Mouse (Mus musculus): ENCODE data around the gene Dpagt1.
"Not testable (repeated sequence)": the region's sequence is repeated elsewhere in the genome, so short reads cannot be mapped to it uniquely, and the experiment has no call there.

Gene Dpagt1

GRCm38 (mm10) chr9:44325768-44326370, at the start of gene Dpagt1:
Dpagt1 (plus strand) TSS chr9:44326019.
- DNase-seq (ENCODE audit: low read depth, low spot score), result no peak

- DNase-seq (ENCODE audit: low read depth, low spot score), result no peak
Measured at GRCm38 (mm10) chr9:44283183-44283582, 42.6 kb upstream of the Dpagt1 start.

- no peak for DNase-seq (ENCODE audit: low read depth, low spot score)
Measured at GRCm38 (mm10) chr9:44286256-44286850, 39.5 kb upstream of the Dpagt1 start.

GRCm38 (mm10) chr9:44287003-44287400, 38.8 kb upstream of the Dpagt1 start:
- DNase-seq (ENCODE audit: low read depth, low spot score), result no peak

- no peak for DNase-seq (ENCODE audit: low read depth, low spot score)
Measured at GRCm38 (mm10) chr9:44287401-44288075, 38.3 kb upstream of the Dpagt1 start.

GRCm38 (mm10) chr9:44288076-44288958, 37.5 kb upstream of the Dpagt1 start, which contains the start of gene Abcg4:
Abcg4 (minus strand) TSS chr9:44288615.
- no peak for DNase-seq (ENCODE audit: low read depth, low spot score)

GRCm38 (mm10) chr9:44288959-44289291, 36.9 kb upstream of the Dpagt1 start:
- no peak for DNase-seq (ENCODE audit: low read depth, low spot score)

GRCm38 (mm10) chr9:44292490-44292889, 33.3 kb upstream of the Dpagt1 start:
- DNase-seq (ENCODE audit: low read depth, low spot score), result no peak

GRCm38 (mm10) chr9:44300001-44300400, 25.8 kb upstream of the Dpagt1 start:
- not testable (repeated sequence) for DNase-seq (ENCODE audit: low read depth, low spot score)

- peak; percentile 99 for DNase-seq (ENCODE audit: low read depth, low spot score)
Measured at GRCm38 (mm10) chr9:44305466-44306079, 20.2 kb upstream of the Dpagt1 start, which contains the start of gene Hinfp. Hinfp (minus strand) TSS chr9:44305671.

- DNase-seq (ENCODE audit: low read depth, low spot score), result no peak
Measured at GRCm38 (mm10) chr9:44306532-44306931, 19.3 kb upstream of the Dpagt1 start.

- no peak for DNase-seq (ENCODE audit: low read depth, low spot score)
Measured at GRCm38 (mm10) chr9:44307248-44307647, 18.6 kb upstream of the Dpagt1 start.

GRCm38 (mm10) chr9:44309756-44310155, 16.1 kb upstream of the Dpagt1 start:
- DNase-seq (ENCODE audit: low read depth, low spot score), result no peak

- no peak for DNase-seq (ENCODE audit: low read depth, low spot score)
Measured at GRCm38 (mm10) chr9:44310750-44311135, 15.1 kb upstream of the Dpagt1 start.

GRCm38 (mm10) chr9:44311136-44312134, 14.4 kb upstream of the Dpagt1 start:
- DNase-seq (ENCODE audit: low read depth, low spot score), result no peak

GRCm38 (mm10) chr9:44313476-44314256, 12.2 kb upstream of the Dpagt1 start:
- no peak for DNase-seq (ENCODE audit: low read depth, low spot score)

- DNase-seq (ENCODE audit: low read depth, low spot score), result no peak
Measured at GRCm38 (mm10) chr9:44314257-44314547, 11.6 kb upstream of the Dpagt1 start.

GRCm38 (mm10) chr9:44314910-44315309, 10.9 kb upstream of the Dpagt1 start:
- no peak for DNase-seq (ENCODE audit: low read depth, low spot score)

GRCm38 (mm10) chr9:44317452-44317851, 8.4 kb upstream of the Dpagt1 start:
- DNase-seq (ENCODE audit: low read depth, low spot score), result no peak

All from brain, embryonic 18.5 days (tissue).